In genomic region chr19:34194132-34194745, GRCm38 (mm10) we compare ENCODE assay signal across 11 mouse cellular contexts. TPM values are rescaled to one million over a fixed set of nuclear protein-coding genes. Genes with fewer than 3 reads are reported as not detected.
A peak's percentile ranks its signal among the peaks of the same experiment; 100 is the strongest.
DNase-seq lines count a peak whose midpoint lies in the region; ATAC-seq lines count a peak whose summit lies in the region.
"Had no signal": no experiment of that assay in that cellular context is flagged by ENCODE, and none has a peak within 500 bp of the region (broad histone marks: within the 10 kb centered on the region; RNA-seq: fewer than 3 reads in every experiment).

No protein-coding gene starts in this region.

- H3K9ac ChIP-seq in forebrain, embryonic 15.5 days (replicated peaks), result no peak overlapping the region
- H3K9ac ChIP-seq in forebrain, embryonic 13.5 days, result no peak overlapping the region
- H3K9ac ChIP-seq in neural tube, embryonic 13.5 days, result no peak overlapping the region
- no peak overlapping the region for H3K9ac ChIP-seq in liver, embryonic 12.5 days
- H3K9ac ChIP-seq in stomach, embryonic 16.5 days (ENCODE audit: low read length), result no peak overlapping the region

- H3K36me3 ChIP-seq in forebrain, embryonic 15.5 days, result no peaks in the 10 kb centered on the region
- no peaks in the 10 kb centered on the region for H3K36me3 ChIP-seq in forebrain, embryonic 13.5 days (ENCODE audit: poor library complexity, severe bottlenecking)
- no peaks in the 10 kb centered on the region for H3K36me3 ChIP-seq in neural tube, embryonic 13.5 days
- no peaks in the 10 kb centered on the region for H3K36me3 ChIP-seq in liver, embryonic 12.5 days
- H3K36me3 ChIP-seq in stomach, embryonic 16.5 days (ENCODE audit: control insufficient read depth, insufficient read depth, low read length), result no peaks in the 10 kb centered on the region

- no peak for ATAC-seq in forebrain, embryonic 15.5 days (replicated peaks)
- no peak for ATAC-seq in forebrain, embryonic 13.5 days
- no peak for ATAC-seq in neural tube, embryonic 13.5 days (ENCODE audit: low read depth)
- ATAC-seq in liver, embryonic 12.5 days, result no peak
- no peak for ATAC-seq in stomach, embryonic 16.5 days (ENCODE audit: insufficient read depth, low FRiP score)
- ATAC-seq: activated CD4-positive, CD25-positive, alpha-beta regulatory T cell, adult 4 months had no signal

- WGBS in forebrain, embryonic 15.5 days, result 87% methylated on average over 6 of the region's 6 CpGs
- WGBS in forebrain, embryonic 13.5 days, result 88% methylated on average over 6 of the region's 6 CpGs
- WGBS in neural tube, embryonic 13.5 days, result 89% methylated on average over 6 of the region's 6 CpGs
- WGBS in liver, embryonic 12.5 days (ENCODE audit: insufficient replicate concordance), result 71% methylated on average over 6 of the region's 6 CpGs
- 93% methylated on average over 6 of the region's 6 CpGs for WGBS in stomach, embryonic 16.5 days

- no peak overlapping the region for H3K27ac ChIP-seq in forebrain, embryonic 15.5 days (replicated peaks)
- H3K27ac ChIP-seq in forebrain, embryonic 13.5 days, result no peak overlapping the region
- H3K27ac ChIP-seq in neural tube, embryonic 13.5 days (replicated peaks), result no peak overlapping the region
- H3K27ac ChIP-seq in liver, embryonic 12.5 days, result no peak overlapping the region
- no peak overlapping the region for H3K27ac ChIP-seq in stomach, embryonic 16.5 days (ENCODE audit: low read length)

- H3K4me2 ChIP-seq in forebrain, embryonic 15.5 days (replicated peaks), result 0 out of 2 replicates have a peak overlapping the region, but pooled peaks have one; percentile 89
- H3K4me2 ChIP-seq in forebrain, embryonic 13.5 days, result no peak overlapping the region
- peak overlapping the region; percentile 87 for H3K4me2 ChIP-seq in neural tube, embryonic 13.5 days
- H3K4me2 ChIP-seq in liver, embryonic 12.5 days, result peak overlapping the region; percentile 94
- peak overlapping the region; percentile 94 for H3K4me2 ChIP-seq in stomach, embryonic 16.5 days (ENCODE audit: low read depth, low read length)

- DNase-seq in neural tube, embryonic 10.5 days (ENCODE audit: extremely low spot score, low spot score), result no peak
- no peak for DNase-seq in yolk sac, embryonic 10.5 days (ENCODE audit: low spot score)
- no peak for DNase-seq in urinary bladder, postnatal 25 days (ENCODE audit: low spot score)
- DNase-seq: cerebellum, adult 8-10 months; kidney, postnatal 14 days had no signal

- H3K9me3 ChIP-seq in forebrain, embryonic 15.5 days, result no peaks in the 10 kb centered on the region
- H3K9me3 ChIP-seq in forebrain, embryonic 13.5 days (replicated peaks), result no peaks in the 10 kb centered on the region
- no peaks in the 10 kb centered on the region for H3K9me3 ChIP-seq in neural tube, embryonic 13.5 days
- H3K9me3 ChIP-seq in liver, embryonic 12.5 days (replicated peaks), result no peaks in the 10 kb centered on the region
- no peaks in the 10 kb centered on the region for H3K9me3 ChIP-seq in stomach, embryonic 16.5 days (replicated peaks; ENCODE audit: control insufficient read depth, low read length)

- H3K27me3 ChIP-seq in forebrain, embryonic 15.5 days, result no peaks in the 10 kb centered on the region
- peaks cover 9% of the 10 kb centered on the region; the same call in 1 of the 2 replicates for H3K27me3 ChIP-seq in forebrain, embryonic 13.5 days
- no peaks in the 10 kb centered on the region for H3K27me3 ChIP-seq in neural tube, embryonic 13.5 days
- H3K27me3 ChIP-seq in liver, embryonic 12.5 days (replicated peaks), result peaks cover 6% of the 10 kb centered on the region
- no peaks in the 10 kb centered on the region for H3K27me3 ChIP-seq in stomach, embryonic 16.5 days (ENCODE audit: control insufficient read depth, insufficient read depth, low read length)

- peaks cover 8% of the 10 kb centered on the region; the same call in 1 of the 2 replicates for H3K4me1 ChIP-seq in forebrain, embryonic 15.5 days
- no peaks in the 10 kb centered on the region for H3K4me1 ChIP-seq in forebrain, embryonic 13.5 days
- peaks cover 8% of the 10 kb centered on the region; the same call in 1 of the 2 replicates for H3K4me1 ChIP-seq in neural tube, embryonic 13.5 days (replicated peaks)
- peaks cover 19% of the 10 kb centered on the region; the same call in 1 of the 2 replicates for H3K4me1 ChIP-seq in liver, embryonic 12.5 days
- H3K4me1 ChIP-seq in stomach, embryonic 16.5 days (ENCODE audit: control insufficient read depth, insufficient read depth, low read length), result no peaks in the 10 kb centered on the region

- H3K4me3 ChIP-seq in forebrain, embryonic 15.5 days, result no peak overlapping the region
- H3K4me3 ChIP-seq in forebrain, embryonic 13.5 days, result no peak overlapping the region
- H3K4me3 ChIP-seq in neural tube, embryonic 13.5 days, result no peak overlapping the region
- peak overlapping the region; percentile 65; the same call in 1 of the 2 replicates for H3K4me3 ChIP-seq in liver, embryonic 12.5 days
- no peak overlapping the region for H3K4me3 ChIP-seq in stomach, embryonic 16.5 days (replicated peaks; ENCODE audit: low read length)

RNA-seq across cellular contexts. Expression of gene Stambpl1, which starts 2.2 kb away (rescaled TPM):
- polyA plus RNA-seq in forebrain, embryonic 15.5 days (2015; fragmentation: Nextera tagmentation; extraction: Ambion mirVana), result 7.1 and 7.5 TPM in 2 replicates
- polyA plus RNA-seq in forebrain, embryonic 13.5 days (2015; fragmentation: Nextera tagmentation; extraction: Ambion mirVana), result 2.9 and 3.8 TPM in 2 replicates
- polyA plus RNA-seq in neural tube, embryonic 13.5 days (2015; fragmentation: Nextera tagmentation; extraction: Ambion mirVana), result 12.7 and 16.7 TPM in 2 replicates
- polyA plus RNA-seq in liver, embryonic 12.5 days (2016; fragmentation: Nextera tagmentation; extraction: Ambion mirVana), result 2.3 and 3.0 TPM in 2 replicates
- 12.5 and 13.2 TPM in 2 replicates for polyA plus RNA-seq in stomach, embryonic 16.5 days (2015; fragmentation: Nextera tagmentation; extraction: Ambion mirVana)

RNA-seq across cellular contexts. Expression of gene Ankrd22, which starts 28.4 kb away (rescaled TPM):
- polyA plus RNA-seq in forebrain, embryonic 15.5 days (2015; fragmentation: Nextera tagmentation; extraction: Ambion mirVana), result not detected in 2 replicates
- not detected in 2 replicates for polyA plus RNA-seq in forebrain, embryonic 13.5 days (2015; fragmentation: Nextera tagmentation; extraction: Ambion mirVana)
- not detected in 2 replicates for polyA plus RNA-seq in neural tube, embryonic 13.5 days (2015; fragmentation: Nextera tagmentation; extraction: Ambion mirVana)
- polyA plus RNA-seq in liver, embryonic 12.5 days (2016; fragmentation: Nextera tagmentation; extraction: Ambion mirVana), result 0.13 TPM in 1 of 2 replicates, not detected in the other
- 11.2 and 16.2 TPM in 2 replicates for polyA plus RNA-seq in stomach, embryonic 16.5 days (2015; fragmentation: Nextera tagmentation; extraction: Ambion mirVana)
- polyA plus RNA-seq: activated CD4-positive, CD25-positive, alpha-beta regulatory T cell, adult 4 months had no signal

Comparison
In these comparisons a context has a peak if more than half of its experiments do, and no peak if none do; other contexts are left out.
1. RNA of gene Ankrd22, which starts 28.4 kb away (polyA plus RNA-seq): 11.2 to 16.2 TPM in stomach, embryonic 16.5 days; not detected in forebrain, embryonic 15.5 days, not detected in forebrain, embryonic 13.5 days, not detected in neural tube, embryonic 13.5 days and 0.13 TPM in liver, embryonic 12.5 days; every median in the first group is over 10 times any median in the second.